Mouse (Mus musculus) cerebellum, adult 2 months (tissue): ENCODE results near the gene Slc12a1.

Experiments
- CTCF ChIP-seq: fragments of 200-500 bp; IDR thresholded peaks from 2 replicates; pipeline ENCODE4 v1.5.1; 2011; ENCODE audit warnings: low read depth, mild to moderate bottlenecking, control low read depth, low read length, moderate library complexity, borderline replicate concordance; ENCODE audit not compliant: insufficient read depth
- POLR2A ChIP-seq: fragments of 200-500 bp; IDR thresholded peaks from 2 replicates; pipeline ENCODE4 v1.6.1; 2011; ENCODE audit warnings: low read length, control low read depth, borderline replicate concordance; ENCODE audit not compliant: insufficient read depth

GRCm38 (mm10) chr2:125211831-125212510, 59.7 kb downstream of the Slc12a1 start:
- TF ChIP-seq CTCF (no peak), POLR2A (no peak)
